Mouse (Mus musculus) T-helper 1 cell (primary cell): ENCODE data around the gene Olfr992.
"Not testable (repeated sequence)": the region's sequence is repeated elsewhere in the genome, so short reads cannot be mapped to it uniquely, and the experiment has no call there.

Experiments
- in situ Hi-C: fragments of 300-600 bp; cut with MboI, MseI; formaldehyde crosslinking; loops from one replicate; pipeline ENCODE4 v1.15.1; 2025; ENCODE audit warnings: high pct_unique_total_duplicates

Gene Olfr992

DNA sequence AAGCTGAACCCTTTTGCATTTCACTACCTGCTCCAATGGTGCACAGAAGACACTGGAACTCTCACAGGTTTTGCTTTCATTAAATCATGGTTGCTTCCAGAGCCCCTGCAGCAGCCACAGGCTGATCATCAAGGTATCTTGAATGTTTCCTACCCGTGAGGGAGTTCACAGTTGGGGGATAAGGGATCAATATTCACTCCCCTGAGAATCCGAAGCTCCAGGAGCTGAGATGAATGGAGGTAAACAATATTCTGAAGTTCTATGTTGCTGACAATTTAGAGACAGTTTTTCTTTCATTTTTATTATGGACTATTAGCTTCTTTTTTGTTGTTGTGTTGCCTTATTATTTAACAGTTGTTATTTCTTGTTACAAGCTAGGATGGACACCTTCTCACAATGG, at the start of gene Olfr992:
TSS of gene Olfr992 (minus strand) at position 101 of the 400 bp plus-strand sequence.
- in situ Hi-C loops: no loop called here

DNA sequence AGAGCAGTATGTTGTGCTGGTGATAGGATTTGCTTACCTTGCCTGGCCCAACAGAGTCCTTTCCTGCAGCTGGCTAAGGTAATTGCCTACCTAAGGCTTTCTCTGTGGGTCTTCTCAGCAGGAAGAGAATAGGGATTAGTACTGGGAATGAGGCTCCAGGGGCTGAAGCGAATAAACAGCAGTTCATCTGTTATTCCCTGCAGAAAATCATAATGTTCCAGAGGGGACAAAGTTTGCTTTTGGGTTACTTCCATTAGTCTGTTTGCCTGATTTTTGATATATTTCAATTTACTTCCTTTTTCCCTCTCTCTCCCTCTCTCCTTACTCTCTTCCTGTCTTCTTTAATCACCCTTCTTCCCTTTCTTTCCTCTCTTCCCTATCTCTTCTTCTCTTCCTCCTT, 34.3 kb upstream of the Olfr992 start, which contains the start of gene Olfr995:
TSS of gene Olfr995 (minus strand) at position 101 of the 400 bp plus-strand sequence.
- in situ Hi-C loops: no loop called here

GRCm38 (mm10) chr2:85442546-85442945, 33.3 kb upstream of the Olfr992 start:
- in situ Hi-C loops: no loop called here

DNA sequence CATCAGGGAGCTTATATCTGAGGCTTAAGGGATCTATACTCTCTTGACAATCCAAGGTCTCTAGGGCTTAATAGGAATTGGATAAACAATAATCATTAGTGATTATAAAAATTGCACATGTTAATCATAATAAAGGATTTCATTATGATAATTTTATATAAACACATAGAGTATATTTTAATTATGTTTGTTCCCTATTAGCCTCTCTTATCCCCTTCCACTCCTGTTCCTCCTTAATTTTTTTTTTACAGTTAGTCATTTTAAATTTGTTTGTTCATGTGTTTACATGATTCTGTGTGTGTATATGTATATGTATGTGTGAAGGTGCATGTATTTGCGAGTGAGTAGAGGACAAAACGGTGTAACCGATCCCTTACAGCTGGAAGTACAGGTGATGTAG, 27.1 kb upstream of the Olfr992 start, which contains the start of gene Olfr994:
TSS of gene Olfr994 (minus strand) at position 101 of the 400 bp plus-strand sequence.
- in situ Hi-C loops: no loop called here

- in situ Hi-C loops: no loop called here
Measured at GRCm38 (mm10) chr2:85425893-85426292, 16.6 kb upstream of the Olfr992 start.

DNA sequence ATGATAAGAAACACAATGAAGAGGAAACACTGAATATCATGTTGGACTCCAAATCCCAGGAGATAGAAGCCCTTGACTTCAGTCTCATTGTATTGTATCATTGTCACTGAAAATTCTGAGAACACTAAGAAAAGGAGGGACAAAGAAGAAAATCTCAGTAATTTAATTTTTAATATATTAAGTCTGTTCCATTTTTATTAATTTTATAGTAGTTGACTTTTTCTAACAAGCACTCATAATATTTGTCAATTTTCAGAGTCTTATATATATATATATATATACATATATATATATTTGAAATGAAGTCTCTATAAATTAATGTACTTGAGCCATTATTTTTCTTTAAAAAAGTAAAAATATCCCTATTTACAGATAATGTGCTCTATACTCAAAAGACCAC, 5.5 kb upstream of the Olfr992 start, which contains the start of gene Olfr993:
TSS of gene Olfr993 (minus strand) at position 101 of the 400 bp plus-strand sequence.
- in situ Hi-C loops: no loop called here

DNA sequence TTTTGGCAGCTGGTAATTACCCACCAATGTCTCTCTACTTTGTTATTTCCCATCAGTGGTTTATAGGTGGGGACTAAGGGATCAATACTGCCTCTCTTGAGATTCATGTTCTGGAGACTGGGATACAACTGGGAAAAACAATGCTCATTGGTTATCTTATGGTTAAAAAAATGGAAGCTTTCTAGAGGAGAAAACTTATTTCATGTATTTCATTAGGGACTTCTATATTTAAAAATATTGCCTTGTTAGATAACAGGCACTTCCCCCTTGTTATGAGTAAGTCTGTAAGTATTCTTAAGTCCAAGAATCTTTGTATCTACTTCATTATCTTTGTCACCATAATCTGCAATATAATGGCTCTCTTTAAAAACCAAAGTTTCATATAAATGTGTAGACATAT, 46.1 kb downstream of the Olfr992 start, which contains the start of gene Olfr988:
TSS of gene Olfr988 (minus strand) at position 101 of the 400 bp plus-strand sequence.
- in situ Hi-C loops: not testable (repeated sequence)
